Mouse (Mus musculus) MEL (cell line): ENCODE results near the gene Utp20. TPM values are rescaled to one million over a fixed set of nuclear protein-coding genes. Genes with fewer than 3 reads are reported as not detected.
A peak's percentile ranks its signal among the peaks of the same experiment; 100 is the strongest.
"Not testable (repeated sequence)": the region's sequence is repeated elsewhere in the genome, so short reads cannot be mapped to it uniquely, and the experiment has no call there.

Experiments
- DNase-seq: peaks from one replicate; pipeline ENCODE4 v3.0.0; 2011; ENCODE audit warnings: low read depth, low spot score
- H3K27ac ChIP-seq: 2 replicates; pipeline ENCODE4 v1.5.1; 2012; ENCODE audit warnings: low read depth, mild to moderate bottlenecking, control low read depth, low read length, moderate library complexity; ENCODE audit not compliant: control insufficient read depth
- H3K27me3 ChIP-seq, 2 experiments: fragments of 150-350 bp in 1 of 2; sonication (generic) in 1 of 2; 2 replicates each; pipeline ENCODE4 v1.6.1; 2012; ENCODE audit warnings: low read length in 2 of 2, mild to moderate bottlenecking in 2 of 2, improper control_type of control experiment in 1 of 2, moderate library complexity in 1 of 2; ENCODE audit not compliant: insufficient read depth in 2 of 2, control insufficient read depth in 1 of 2
- H3K36me3 ChIP-seq, 2 experiments: 2 replicates each; pipeline ENCODE4 v1.6.1; 2012 to 2014; ENCODE audit warnings: low read length in 2 of 2, improper control_type of control experiment in 1 of 2, inconsistent platforms in 1 of 2, mild to moderate bottlenecking in 1 of 2; ENCODE audit not compliant: insufficient read depth in 2 of 2, control insufficient read depth in 1 of 2
- H3K4me1 ChIP-seq, 2 experiments: fragments of 150-350 bp in 1 of 2; sonication (generic) in 1 of 2; 2 replicates each; pipeline ENCODE4 v1.6.1; 2012; ENCODE audit warnings: low read length in 2 of 2, improper control_type of control experiment in 1 of 2, mild to moderate bottlenecking in 1 of 2; ENCODE audit not compliant: insufficient read depth in 2 of 2, control insufficient read depth in 1 of 2
- H3K4me3 ChIP-seq, 2 experiments: fragments of 150-350 bp in 1 of 2; sonication (generic) in 1 of 2; 2 replicates each; pipeline ENCODE4 v1.5.1; 2012; ENCODE audit warnings: low read depth in 2 of 2, low read length in 2 of 2, mild to moderate bottlenecking in 2 of 2, moderate library complexity in 2 of 2, control low read depth in 1 of 2, improper control_type of control experiment in 1 of 2; ENCODE audit not compliant: control insufficient read depth in 1 of 2, insufficient read depth in 1 of 2
- H3K79me2 ChIP-seq: 2 replicates; pipeline ENCODE4 v1.6.1; 2012; ENCODE audit warnings: mild to moderate bottlenecking, low read length, moderate library complexity; ENCODE audit not compliant: control insufficient read depth, poor library complexity, insufficient read depth
- H3K9ac ChIP-seq: 2 replicates; pipeline ENCODE4 v1.6.1; 2012; ENCODE audit warnings: low read depth, mild to moderate bottlenecking, control low read depth, low read length, moderate library complexity; ENCODE audit not compliant: control insufficient read depth, poor library complexity, severe bottlenecking
- H3K9me3 ChIP-seq: fragments of 150-350 bp; sonication (generic); replicated peaks from 2 replicates; pipeline ENCODE4 v1.6.1; 2012; ENCODE audit warnings: mild to moderate bottlenecking, low read length, improper control_type of control experiment, moderate library complexity; ENCODE audit not compliant: insufficient read depth
- E2F4 ChIP-seq: IDR thresholded peaks from 2 replicates; pipeline ENCODE4 v1.6.1; 2011; ENCODE audit warnings: low read depth, low read length, improper control_type of control experiment, borderline replicate concordance
- ELF1 ChIP-seq: IDR thresholded peaks from 2 replicates; pipeline ENCODE4 v1.6.1; 2014; ENCODE audit warnings: low read depth, mild to moderate bottlenecking, inconsistent platforms, low read length, improper control_type of control experiment, moderate library complexity
- GATA1 ChIP-seq: IDR thresholded peaks from 2 replicates; pipeline ENCODE4 v1.6.1; 2011; ENCODE audit warnings: low read depth, low read length, improper control_type of control experiment
- HCFC1 ChIP-seq: IDR thresholded peaks from 2 replicates; pipeline ENCODE4 v1.6.1; 2012; ENCODE audit warnings: low read depth, mild to moderate bottlenecking, inconsistent platforms, low read length, improper control_type of control experiment, moderate library complexity
- JUND ChIP-seq: IDR thresholded peaks from 2 replicates; pipeline ENCODE4 v1.6.1; 2011; ENCODE audit warnings: low read depth, mild to moderate bottlenecking, improper control_type of control experiment, low read length
- MAFK ChIP-seq: IDR thresholded peaks from 2 replicates; pipeline ENCODE4 v1.6.1; 2011; ENCODE audit warnings: low read depth, mild to moderate bottlenecking, low read length, improper control_type of control experiment, borderline replicate concordance
- POLR2A ChIP-seq, 2 experiments: IDR thresholded peaks; 2 replicates each; pipeline ENCODE4 v1.6.1; 2011 to 2012; ENCODE audit warnings: low read length in 2 of 2, mild to moderate bottlenecking in 2 of 2, control low read depth in 1 of 2, improper control_type of control experiment in 1 of 2, low read depth in 1 of 2, moderate library complexity in 1 of 2; ENCODE audit not compliant: control insufficient read depth in 1 of 2, insufficient read depth in 1 of 2, poor library complexity in 1 of 2
- SIN3A ChIP-seq: IDR thresholded peaks from 2 replicates; pipeline ENCODE4 v1.6.1; 2012; ENCODE audit warnings: low read length, improper control_type of control experiment, inconsistent platforms
- TBP ChIP-seq: IDR thresholded peaks from 2 replicates; pipeline ENCODE4 v1.8.0; 2011; ENCODE audit warnings: low read depth, low read length, improper control_type of control experiment
- USF2 ChIP-seq, 2 experiments: IDR thresholded peaks; 2 replicates each; pipeline ENCODE4 v1.6.1; 2011 to 2012; ENCODE audit warnings: improper control_type of control experiment in 2 of 2, low read length in 2 of 2, borderline replicate concordance in 1 of 2, inconsistent platforms in 1 of 2, low read depth in 1 of 2, mild to moderate bottlenecking in 1 of 2; ENCODE audit not compliant: insufficient read depth in 1 of 2
- polyA plus RNA-seq, 2 experiments: library from polyadenylated mRNA; stranded (reverse) in 1 of 2; unstranded in 1 of 2; fragments of >175 nt in 1 of 2; fragments of >200 nt in 1 of 2; gene quantifications; 2 replicates each; pipeline versions ENCODE4 v1.2.1 to v1.2.4; 2012; ENCODE audit warnings: low replicate concordance in 2 of 2, low read depth in 1 of 2; ENCODE audit not compliant: insufficient read length in 2 of 2, insufficient read depth in 1 of 2, missing spikeins in 1 of 2
- total RNA-seq: library from RNA; depleted of rRNA; stranded (reverse); fragments of 300-350 nt; gene quantifications from 2 replicates; pipeline ENCODE4 v1.2.3, GENCODE M21; 2012

Utp20 gene
- total and polyA plus RNA-seq, 3 experiments: 56.5 to 138 (median 62.8) TPM

DNA sequence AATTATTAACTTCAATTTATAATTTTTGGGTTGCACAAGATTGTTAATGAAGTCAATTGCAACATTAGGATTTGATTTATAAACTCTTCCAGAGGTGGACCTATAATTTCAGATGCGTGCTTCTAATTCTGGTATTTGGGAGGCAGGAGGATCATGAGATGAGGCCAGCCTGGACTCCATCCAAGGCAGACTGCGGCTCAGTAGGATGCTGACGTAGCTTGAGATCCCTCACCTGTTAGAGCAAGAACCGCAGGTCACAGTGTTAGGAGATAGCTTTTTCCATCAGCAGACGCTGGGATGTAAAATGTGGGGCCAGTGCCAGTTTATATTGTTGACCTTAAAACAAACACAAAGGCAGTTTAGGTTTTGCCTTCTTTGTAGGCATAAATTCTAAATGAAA, 85.8 kb downstream of the Utp20 start:
- no peak overlapping the region for H3K4me3 ChIP-seq
- H3K4me1 ChIP-seq: no peaks in the 10 kb centered on the region; a peak in 1 of 4 replicates
- H3K27ac ChIP-seq: no peak overlapping the region
- no peak for TF ChIP-seq MAFK
- H3K36me3 ChIP-seq: peaks cover 2 to 11% of the 10 kb centered on the region in 2 experiments
- H3K79me2 ChIP-seq: no peaks in the 10 kb centered on the region
- no peaks in the 10 kb centered on the region for H3K9me3 ChIP-seq
- no peaks in the 10 kb centered on the region for H3K27me3 ChIP-seq
- no peak overlapping the region for H3K9ac ChIP-seq
- no peak for DNase-seq

DNA sequence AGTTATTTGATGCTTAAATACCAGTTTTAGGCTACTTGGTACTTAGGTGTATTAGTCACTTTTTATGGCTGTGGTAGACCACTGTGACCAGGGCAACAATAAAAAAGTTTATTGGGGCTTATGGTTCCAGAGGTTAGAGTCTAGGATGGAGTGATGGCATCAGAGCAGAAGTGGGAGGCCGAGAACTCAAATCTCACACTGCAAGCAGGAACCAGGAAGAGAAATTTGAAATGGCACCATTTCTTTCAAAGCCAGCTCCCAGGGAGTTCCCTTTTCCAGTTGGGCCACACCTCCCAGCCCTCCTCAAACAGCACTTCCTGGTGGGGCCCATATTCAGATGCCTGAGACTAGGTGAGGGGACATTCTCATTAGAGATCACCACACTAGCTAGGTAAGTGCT, 86.8 kb downstream of the Utp20 start:
- Histone ChIP-seq H3K27me3 (no peaks in the 10 kb centered on the region), H3K27ac (no peak overlapping the region), H3K4me3 (no peak overlapping the region), H3K4me1 (no peaks in the 10 kb centered on the region; a peak in 1 of 4 replicates), H3K9me3 (no peaks in the 10 kb centered on the region), H3K9ac (no peak overlapping the region), H3K36me3 (peaks cover 2 to 14% of the 10 kb centered on the region in 2 experiments), H3K79me2 (peaks cover 4% of the 10 kb centered on the region; the same call in 1 of the 2 replicates)
- peak; percentile 36 for DNase-seq
- no peak for TF ChIP-seq USF2 (IDR thresholded peaks at IDR 0.05; ENCODE audit: borderline replicate concordance in 1 of 2, insufficient read depth in 1 of 2, low read depth in 1 of 2, low read length in 2 of 2)
- TF ChIP-seq ELF1: peak; percentile 42; the same call in 1 of the 2 replicates

DNA sequence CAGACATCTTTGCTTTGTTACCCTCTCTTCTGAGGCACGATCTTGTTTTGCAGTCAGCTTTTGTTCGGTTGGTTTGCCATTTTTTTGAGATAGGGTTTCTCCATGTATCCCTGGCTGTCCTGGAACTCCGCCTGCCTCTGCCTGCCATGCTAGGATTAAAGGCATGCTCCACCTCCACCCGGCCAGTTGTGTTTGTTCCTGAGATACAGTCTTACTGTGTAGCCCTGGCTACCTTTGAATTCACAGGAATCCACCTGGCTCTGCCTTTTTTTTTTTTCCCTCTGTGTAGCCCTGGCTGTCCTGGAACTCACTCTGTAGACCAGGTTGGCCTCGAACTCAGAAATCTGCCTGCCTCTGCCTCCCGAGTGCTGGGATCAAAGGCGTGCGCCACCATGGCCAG, 87.5 kb downstream of the Utp20 start:
- H3K4me3 ChIP-seq, H3K9me3 ChIP-seq, H3K9ac ChIP-seq, DNase-seq, H3K79me2 ChIP-seq, H3K27ac ChIP-seq, H3K4me1 ChIP-seq, H3K27me3 ChIP-seq: not testable (repeated sequence)
- peaks cover 2 to 14% of the 10 kb centered on the region in 2 experiments for H3K36me3 ChIP-seq

DNA sequence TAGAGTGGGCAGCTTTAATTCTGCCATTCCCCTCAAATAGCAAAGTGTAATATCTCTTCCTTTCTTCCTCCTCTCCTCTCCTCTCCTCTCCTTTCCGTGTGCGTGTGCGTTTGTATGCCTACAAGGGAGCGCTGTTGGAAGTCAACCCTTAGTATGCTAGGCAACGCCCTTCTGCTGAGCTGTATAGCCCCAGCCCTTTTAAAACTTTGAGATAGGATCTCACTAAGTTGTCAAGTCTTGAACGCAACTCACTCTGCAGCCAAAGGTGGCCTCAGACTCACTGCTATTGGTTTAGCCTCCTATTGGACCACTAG, 94.3 kb downstream of the Utp20 start:
- DNase-seq: peak; percentile 79
- Histone ChIP-seq H3K4me3 (peak overlapping the region; percentile 80 to 86), H3K79me2 (peaks cover 22% of the 10 kb centered on the region), H3K4me1 (peaks cover 3% of the 10 kb centered on the region in 2 experiments; a peak in 1 of 4 replicates), H3K9ac (peak overlapping the region; percentile 88), H3K27me3 (no peaks in the 10 kb centered on the region), H3K36me3 (peaks cover 9 to 13% of the 10 kb centered on the region in 2 experiments), H3K27ac (no peak overlapping the region), H3K9me3 (no peaks in the 10 kb centered on the region)
- TF ChIP-seq POLR2A (IDR thresholded peaks at IDR 0.05; ENCODE audit: control insufficient read depth in 1 of 2, insufficient read depth in 1 of 2, low read depth in 1 of 2, low read length in 2 of 2, poor library complexity in 1 of 2) (peak in 1 of 2 experiments; percentile 47; a peak in 1 of 4 replicates), TBP (peak; percentile 56; the same call in 1 of the 2 replicates), GATA1 (peak; percentile 22; the same call in 1 of the 2 replicates), E2F4 (no peak), HCFC1 (0 out of 2 replicates have a peak, but pooled peaks have one; percentile 15), JUND (no peak), SIN3A (peak; percentile 64)
